Mouse (Mus musculus) bone marrow, adult 2 months (tissue): Measurements from ENCODE around the gene Smim23.

Source experiments
- CTCF ChIP-seq: fragments of 200-500 bp; IDR thresholded peaks from 2 replicates; pipeline ENCODE4 v1.5.1; 2011; ENCODE audit warnings: low read length, control low read depth; ENCODE audit not compliant: control insufficient read depth, insufficient read depth
- POLR2A ChIP-seq: fragments of 200-500 bp; IDR thresholded peaks from 2 replicates; pipeline ENCODE4 v1.6.1; 2011; ENCODE audit warnings: low read depth, mild to moderate bottlenecking, control low read depth, low read length, borderline replicate concordance; ENCODE audit not compliant: control insufficient read depth

DNA sequence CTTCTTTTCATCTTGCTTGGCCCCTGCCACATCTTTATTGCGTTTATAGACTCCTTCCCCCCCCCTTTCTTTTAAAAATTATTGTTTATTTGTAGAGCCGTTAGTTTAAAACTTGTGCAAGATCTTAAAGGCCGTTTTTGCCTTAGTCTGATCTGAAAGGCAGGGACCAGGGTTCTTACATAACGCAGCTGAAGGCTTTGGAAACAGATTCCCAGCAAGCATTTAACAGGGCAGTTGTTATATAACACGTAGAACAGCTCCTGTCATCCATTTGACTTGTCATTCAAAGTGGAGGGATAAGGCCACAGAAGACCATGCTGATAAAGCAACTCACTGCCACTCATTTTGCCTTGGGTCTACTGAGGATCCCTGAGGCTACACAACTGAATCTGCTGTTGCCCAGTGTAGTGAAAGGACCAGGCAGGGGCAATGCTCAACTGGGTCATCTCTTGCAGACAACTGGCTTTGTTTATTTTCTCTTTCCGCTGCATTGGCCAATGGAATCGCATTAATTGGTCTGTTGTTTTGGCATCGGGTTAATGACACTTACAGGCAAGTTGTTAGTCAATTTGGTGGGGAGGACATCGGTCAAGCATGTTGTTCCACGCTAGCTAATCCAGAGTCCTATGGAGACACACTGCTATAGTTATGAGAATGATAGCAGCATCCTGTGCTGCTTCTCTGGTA, 29.5 kb downstream of the Smim23 start:
- TF ChIP-seq CTCF, result no peak
- no peak for TF ChIP-seq POLR2A
